Mouse (Mus musculus) midbrain, embryonic 15.5 days (tissue): Measurements from ENCODE around the gene Atp5j2. TPM values are rescaled to one million over a fixed set of nuclear protein-coding genes. Genes with fewer than 3 reads are reported as not detected.
A peak's percentile ranks its signal among the peaks of the same experiment; 100 is the strongest.

Experiments
- ATAC-seq: fragments of 200-750 bp; cut with Nextera tagmentation; replicated peaks from 2 replicates; pipeline ENCODE4 v1.8.0; 2017; ENCODE audit warnings: moderate TSS enrichment
- H3K27ac ChIP-seq: fragments of 300-500 bp; sonication (generic); 2 replicates; pipeline ENCODE4 v1.5.1; 2015; ENCODE audit warnings: mild to moderate bottlenecking, inconsistent platforms
- H3K27me3 ChIP-seq: fragments of 300-500 bp; sonication (generic); replicated peaks from 2 replicates; pipeline ENCODE4 v1.6.1; 2015; ENCODE audit warnings: inconsistent platforms
- H3K36me3 ChIP-seq: fragments of 300-500 bp; sonication (generic); replicated peaks from 2 replicates; pipeline ENCODE4 v1.6.1; 2015; ENCODE audit warnings: inconsistent platforms
- H3K4me1 ChIP-seq: fragments of 300-500 bp; sonication (generic); 2 replicates; pipeline ENCODE4 v1.6.1; 2015; ENCODE audit warnings: inconsistent platforms
- H3K4me2 ChIP-seq: fragments of 300-500 bp; sonication (generic); 2 replicates; pipeline ENCODE4 v1.6.1; 2015; ENCODE audit warnings: inconsistent platforms, mild to moderate bottlenecking, moderate library complexity
- H3K4me3 ChIP-seq: fragments of 300-500 bp; sonication (generic); 2 replicates; pipeline ENCODE4 v1.5.1; 2015; ENCODE audit warnings: mild to moderate bottlenecking, inconsistent platforms
- H3K9ac ChIP-seq: fragments of 300-500 bp; sonication (generic); 2 replicates; pipeline ENCODE4 v1.6.1; 2015; ENCODE audit warnings: mild to moderate bottlenecking, inconsistent platforms
- H3K9me3 ChIP-seq: fragments of 300-500 bp; sonication (generic); 2 replicates; pipeline ENCODE4 v1.6.1; 2016; ENCODE audit warnings: inconsistent platforms
- WGBS: fragments of 180-500 bp; shearing (Covaris S2); methylation state at CpG from one replicate; pipeline ENCODE4 v1.1.7; 2015; ENCODE audit warnings: mixed read lengths; 5-methylcytosine and 5-hydroxymethylcytosine counted together
- polyA plus RNA-seq: library from polyadenylated mRNA; unstranded; fragments of >200 nt; fragmentation: Nextera tagmentation; extraction: Ambion mirVana; gene quantifications from 2 replicates; pipeline ENCODE4 v1.2.1, GENCODE M21; 2015

Gene Atp5j2
- polyA plus RNA-seq, 1 experiment from 2014 or later: 604 TPM

GRCm38 (mm10) chr5:145147748-145148147 lies 44.1 kb downstream of the Atp5j2 start:
- Histone ChIP-seq H3K9ac (no peak overlapping the region), H3K9me3 (no peaks in the 10 kb centered on the region), H3K4me1 (no peaks in the 10 kb centered on the region), H3K4me3 (no peak overlapping the region), H3K27ac (no peak overlapping the region), H3K4me2 (no peak overlapping the region), H3K27me3 (no peaks in the 10 kb centered on the region), H3K36me3 (peaks cover 76% of the 10 kb centered on the region)
- ATAC-seq: no peak
- WGBS: 96% methylated on average over 5 of the region's 5 CpGs

DNA sequence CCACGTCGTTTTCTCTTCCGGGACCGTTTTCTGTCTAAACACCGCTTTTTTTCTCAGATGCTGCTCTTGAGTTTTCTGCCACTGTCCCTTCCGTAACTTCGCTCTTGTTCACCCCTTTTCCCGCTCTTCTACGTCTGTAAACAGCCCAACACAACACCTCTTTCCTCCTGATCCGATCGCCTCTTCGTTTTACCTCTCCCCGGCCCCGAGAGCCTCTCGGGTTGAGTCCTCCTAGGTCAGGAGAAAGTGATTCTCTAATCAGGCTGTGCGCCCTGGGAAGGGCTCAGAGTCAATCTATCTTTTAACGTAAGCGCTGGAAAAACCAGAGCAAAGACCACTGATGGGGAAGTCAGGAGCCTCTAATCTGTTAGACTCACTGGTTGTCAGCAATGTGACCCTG lies 51.3 kb downstream of the Atp5j2 start:
- ATAC-seq: peak; percentile 1; the same call in 1 of the 2 replicates
- Histone ChIP-seq H3K4me2 (peak overlapping the region; percentile 84), H3K9me3 (no peaks in the 10 kb centered on the region), H3K4me3 (peak overlapping the region; percentile 87), H3K27ac (peak overlapping the region; percentile 96), H3K27me3 (no peaks in the 10 kb centered on the region), H3K4me1 (peaks cover 27% of the 10 kb centered on the region), H3K36me3 (peaks cover 27% of the 10 kb centered on the region; the same call in 1 of the 2 replicates), H3K9ac (peak overlapping the region; percentile 88)
- under 1% methylated on average over 18 of the region's 18 CpGs for WGBS

DNA sequence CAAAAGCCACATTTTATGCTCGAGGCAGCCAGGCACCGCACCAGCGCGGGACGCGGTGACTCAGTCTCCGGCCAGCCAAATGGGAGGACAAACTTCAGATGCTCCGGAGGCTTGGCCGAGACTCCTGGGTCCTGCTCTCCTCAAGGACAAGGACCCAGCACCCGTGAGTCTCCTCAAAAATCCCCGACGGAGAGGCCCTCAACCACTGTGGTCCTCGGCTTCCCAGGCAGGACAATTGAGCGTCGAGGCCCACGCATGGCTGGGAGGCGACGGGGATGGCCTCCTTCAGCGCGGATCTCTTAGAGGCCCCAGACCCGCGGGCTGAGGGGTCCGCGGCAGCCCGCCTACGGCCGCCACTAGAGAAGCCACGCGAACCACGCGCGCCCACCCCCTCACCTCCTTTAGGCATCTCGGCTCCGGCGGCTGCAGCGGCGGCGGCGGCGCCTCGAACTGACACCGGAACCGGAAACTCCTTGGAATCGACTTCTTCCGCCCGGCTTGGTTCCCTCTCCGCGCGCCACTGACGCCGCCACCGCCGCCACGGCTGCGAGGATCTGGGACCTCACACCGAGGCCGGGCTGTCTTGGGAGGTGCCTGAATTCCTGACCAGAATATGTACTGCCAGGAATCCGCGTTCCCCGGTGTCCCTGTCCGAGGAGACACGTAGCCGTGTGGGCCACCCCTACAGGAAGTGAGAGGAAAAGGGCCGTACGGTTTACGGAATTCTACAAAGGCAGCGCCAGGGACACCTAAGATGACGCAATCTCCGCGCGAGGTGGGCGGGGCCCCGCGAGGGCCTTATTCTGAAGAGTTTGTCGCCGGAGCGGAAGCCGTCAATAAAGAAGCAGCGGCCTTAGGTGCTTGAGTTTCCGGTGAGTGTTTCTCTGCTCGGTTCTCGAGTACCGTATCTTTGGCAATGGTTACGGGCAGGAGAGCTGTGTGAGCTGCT lies 52.0 kb downstream of the Atp5j2 start, which contains the start of the genes Pdap1 and Bud31:
Pdap1 (minus strand) TSS at position 668 of the 949 bp plus-strand sequence.
Bud31 (plus strand) TSS at position 792 of the 949 bp plus-strand sequence.
- ATAC-seq: peak; percentile 94
- H3K9me3 ChIP-seq: no peaks in the 10 kb centered on the region
- peaks cover 27% of the 10 kb centered on the region for H3K4me1 ChIP-seq
- no peaks in the 10 kb centered on the region for H3K27me3 ChIP-seq
- peak within 1 kb of the TSS; percentile 88 for H3K9ac ChIP-seq
- H3K4me2 ChIP-seq: peak within 1 kb of the TSS; percentile 84
- H3K4me3 ChIP-seq: peak within 1 kb of the TSS; percentile 87
- under 1% methylated on average over 82 of the region's 84 CpGs for WGBS
- H3K27ac ChIP-seq: peak within 1 kb of the TSS; percentile 96
- H3K36me3 ChIP-seq: peaks cover 27% of the 10 kb centered on the region

GRCm38 (mm10) chr5:145138836-145139235 lies 53.0 kb downstream of the Atp5j2 start:
- peak overlapping the region; percentile 87 for H3K4me3 ChIP-seq
- peak overlapping the region; percentile 96; the same call in 1 of the 2 replicates for H3K27ac ChIP-seq
- no peaks in the 10 kb centered on the region for H3K9me3 ChIP-seq
- peaks cover 34% of the 10 kb centered on the region for H3K36me3 ChIP-seq
- H3K27me3 ChIP-seq: no peaks in the 10 kb centered on the region
- ATAC-seq: no peak
- H3K4me1 ChIP-seq: peaks cover 27% of the 10 kb centered on the region
- H3K9ac ChIP-seq: peak overlapping the region; percentile 88
- 15% methylated on average over 6 of the region's 6 CpGs for WGBS
- peak overlapping the region; percentile 84 for H3K4me2 ChIP-seq

Other genes with a start within 250 kb of the Atp5j2 start
- 38.5 and 44.2 TPM in 2 replicates for gene Smurf1, start 226.2 kb downstream of the Atp5j2 start, polyA plus RNA-seq
- gene Gm4871, start 159.3 kb downstream of the Atp5j2 start, polyA plus RNA-seq: not detected in 2 replicates
- not detected in 2 replicates for gene 1700018F24Rik, start 149.1 kb downstream of the Atp5j2 start, polyA plus RNA-seq
- gene Arpc1a, start 108.2 kb downstream of the Atp5j2 start, polyA plus RNA-seq: 251 and 263 TPM in 2 replicates
- not detected in 2 replicates for gene Kpna7, start 108.0 kb downstream of the Atp5j2 start, polyA plus RNA-seq
- 59.5 and 73.1 TPM in 2 replicates for gene Arpc1b, start 77.8 kb downstream of the Atp5j2 start, polyA plus RNA-seq
- gene Pdap1, start 51.8 kb downstream of the Atp5j2 start, polyA plus RNA-seq: 102 and 117 TPM in 2 replicates
- gene Bud31, start 51.7 kb downstream of the Atp5j2 start, polyA plus RNA-seq: 175 and 176 TPM in 2 replicates
- gene Ptcd1, start 25.0 kb downstream of the Atp5j2 start, polyA plus RNA-seq: 25.0 and 26.5 TPM in 2 replicates
- gene Cpsf4, start 24.8 kb downstream of the Atp5j2 start, polyA plus RNA-seq: 53.6 and 57.7 TPM in 2 replicates
- gene Zkscan14, start 9.8 kb upstream of the Atp5j2 start, polyA plus RNA-seq: 15.7 and 17.0 TPM in 2 replicates
- gene Zkscan5, start 12.5 kb upstream of the Atp5j2 start, polyA plus RNA-seq: 16.2 and 17.2 TPM in 2 replicates
- 31.4 and 34.1 TPM in 2 replicates for gene Zfp655, start 39.7 kb upstream of the Atp5j2 start, polyA plus RNA-seq
- gene Zscan25, start 88.4 kb upstream of the Atp5j2 start, polyA plus RNA-seq: 0.43 and 1.2 TPM in 2 replicates
- gene Cyp3a57, start 153.2 kb upstream of the Atp5j2 start, polyA plus RNA-seq: not detected in 2 replicates